Mouse (Mus musculus) heart, adult 11 months (tissue): ENCODE measurements at regions not wholly inside any gene's neighbourhood (a gene's known extent, or its start where the extent isn't known, plus 50 kb on each side); places are given as distances from the start of the nearest gene placed in this dataset.
A peak's percentile ranks its signal among the peaks of the same experiment; 100 is the strongest.

ENCODE experiments used
- DNase-seq: peaks from one replicate; pipeline ENCODE4 v3.0.0; 2022

GRCm38 (mm10) chr8:8973769-8974168, 283.4 kb upstream of the Arglu1 start:
- peak; percentile 55 for DNase-seq

- peak; percentile 69 for DNase-seq
Measured at GRCm38 (mm10) chr8:8973334-8973733, 283.0 kb upstream of the Arglu1 start.

- peak; percentile 31 for DNase-seq
Measured at GRCm38 (mm10) chr8:8970776-8971175, 280.5 kb upstream of the Arglu1 start.

- DNase-seq, result peak; percentile 70
Measured at GRCm38 (mm10) chr8:8970346-8970745, 280.0 kb upstream of the Arglu1 start.

GRCm38 (mm10) chr8:8969112-8969950, 279.0 kb upstream of the Arglu1 start:
- DNase-seq, result peak; percentile 93

- DNase-seq, result peak; percentile 55
Measured at GRCm38 (mm10) chr8:8966658-8967048, 276.3 kb upstream of the Arglu1 start.

GRCm38 (mm10) chr8:8965983-8966657, 275.8 kb upstream of the Arglu1 start:
- DNase-seq, result peak; percentile 70

GRCm38 (mm10) chr8:8960221-8960620, 269.9 kb upstream of the Arglu1 start:
- DNase-seq, result peak; percentile 94

GRCm38 (mm10) chr8:8959787-8960093, 269.4 kb upstream of the Arglu1 start:
- peak; percentile 87 for DNase-seq

GRCm38 (mm10) chr8:8959021-8959786, 268.9 kb upstream of the Arglu1 start:
- DNase-seq, result peak; percentile 85

- DNase-seq, result peak; percentile 80
Measured at GRCm38 (mm10) chr8:8958140-8958539, 267.8 kb upstream of the Arglu1 start.

- DNase-seq, result peak; percentile 73
Measured at GRCm38 (mm10) chr8:8952212-8952611, 261.9 kb upstream of the Arglu1 start.

- DNase-seq, result peak; percentile 53
Measured at GRCm38 (mm10) chr8:8951186-8951585, 260.9 kb upstream of the Arglu1 start.

- DNase-seq, result peak; percentile 66
Measured at GRCm38 (mm10) chr8:8947516-8948161, 257.3 kb upstream of the Arglu1 start.

- DNase-seq, result peak; percentile 46
Measured at GRCm38 (mm10) chr8:8942991-8943390, 252.7 kb upstream of the Arglu1 start.

- peak; percentile 34 for DNase-seq
Measured at GRCm38 (mm10) chr8:8940899-8941298, 250.6 kb upstream of the Arglu1 start.

GRCm38 (mm10) chr8:8938536-8938935, 248.2 kb upstream of the Arglu1 start:
- DNase-seq, result peak; percentile 61

- DNase-seq, result peak; percentile 22
Measured at GRCm38 (mm10) chr8:8932466-8932865, 242.1 kb upstream of the Arglu1 start.

GRCm38 (mm10) chr8:8931746-8932145, 241.4 kb upstream of the Arglu1 start:
- peak; percentile 55 for DNase-seq

- peak; percentile 55 for DNase-seq
Measured at GRCm38 (mm10) chr8:8928074-8928862, 237.9 kb upstream of the Arglu1 start.

- DNase-seq, result peak; percentile 93
Measured at GRCm38 (mm10) chr8:8921446-8921845, 231.1 kb upstream of the Arglu1 start.
